ENCODE assay signal across 38 mouse cellular contexts in the genomic region with DNA sequence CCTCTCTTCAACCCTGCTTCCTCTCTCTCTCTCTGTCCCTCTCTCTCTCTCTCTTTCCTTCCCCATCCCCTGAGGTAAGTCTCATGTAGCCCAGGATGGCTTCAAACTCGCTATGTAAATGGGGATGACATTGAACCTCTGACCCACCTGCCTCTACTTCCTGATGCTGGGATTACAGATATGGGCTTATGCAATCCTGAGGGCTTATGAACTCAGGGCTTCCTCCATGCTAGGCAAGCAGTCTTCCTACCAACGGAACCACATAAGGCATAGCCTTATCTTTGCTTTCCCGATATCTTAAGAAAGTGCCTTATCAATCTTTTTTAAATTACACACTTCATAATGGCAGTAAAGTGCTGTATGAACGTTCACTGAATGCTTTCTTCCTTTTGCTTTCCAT. TPM values are rescaled to one million over a fixed set of nuclear protein-coding genes. Genes with fewer than 3 reads are reported as not detected.
"Had no signal": no experiment of that assay in that cellular context is flagged by ENCODE, and none has a peak within 500 bp of the region (broad histone marks: within the 10 kb centered on the region; RNA-seq: fewer than 3 reads in every experiment).

No protein-coding gene starts in this region.

- H3K4me1 ChIP-seq: heart, embryonic 10.5 days; heart, embryonic 12.5 days; hindbrain, embryonic 10.5 days; hindbrain, embryonic 12.5 days; limb, embryonic 13.5 days; limb, embryonic 15.5 days; liver, embryonic 13.5 days; liver, embryonic 15.5 days had no signal

- H3K9me3 ChIP-seq: heart, embryonic 10.5 days; heart, embryonic 12.5 days; hindbrain, embryonic 10.5 days; hindbrain, embryonic 12.5 days; limb, embryonic 13.5 days; limb, embryonic 15.5 days; liver, embryonic 13.5 days; liver, embryonic 15.5 days had no signal

- H3K36me3 ChIP-seq: heart, embryonic 10.5 days; heart, embryonic 12.5 days; hindbrain, embryonic 10.5 days; hindbrain, embryonic 12.5 days; limb, embryonic 13.5 days; limb, embryonic 15.5 days; liver, embryonic 13.5 days; liver, embryonic 15.5 days had no signal

- H3K27ac ChIP-seq: heart, adult 2 months; heart, embryonic 10.5 days; hindbrain, embryonic 10.5 days; hindbrain, embryonic 12.5 days; hindbrain, embryonic 14.5 days; layer of hippocampus, adult 2 months; limb, embryonic 13.5 days; limb, embryonic 15.5 days; liver, embryonic 13.5 days; liver, embryonic 15.5 days had no signal

- DNase-seq: forebrain, postnatal 0 days; gastrocnemius, postnatal 14 days; heart, adult 2 months; heart, postnatal 10 days; heart, postnatal 4 days; kidney, adult 11 months; kidney, adult 2 months; kidney, adult 9 months; kidney, postnatal 10 days; kidney, postnatal 25 days; kidney, postnatal 4 days; layer of hippocampus, adult 9-11 months; layer of hippocampus, postnatal 36 days; left cerebral cortex, postnatal 4 days; liver, embryonic 13.5 days had no signal

- ATAC-seq: forebrain, postnatal 0 days; hindbrain, embryonic 16.5 days; inflammation-experienced regulatory T-cells, adult 6 months had no signal

- H3K9ac ChIP-seq: forebrain, postnatal 0 days; heart, embryonic 12.5 days; hindbrain, embryonic 12.5 days; hindbrain, embryonic 14.5 days; limb, embryonic 13.5 days; limb, embryonic 15.5 days; liver, embryonic 13.5 days; liver, embryonic 15.5 days had no signal

- H3K27me3 ChIP-seq: heart, embryonic 12.5 days; hindbrain, embryonic 12.5 days; limb, embryonic 13.5 days; limb, embryonic 15.5 days; liver, embryonic 13.5 days; liver, embryonic 15.5 days had no signal

- H3K4me2 ChIP-seq: heart, embryonic 12.5 days; hindbrain, embryonic 12.5 days; hindbrain, embryonic 14.5 days; limb, embryonic 13.5 days; limb, embryonic 15.5 days; liver, embryonic 11.5 days; liver, embryonic 13.5 days; liver, embryonic 15.5 days had no signal

- H3K4me3 ChIP-seq: heart, adult 2 months; heart, embryonic 10.5 days; heart, embryonic 12.5 days; hindbrain, embryonic 10.5 days; hindbrain, embryonic 12.5 days; layer of hippocampus, adult 2 months; limb, embryonic 13.5 days; limb, embryonic 15.5 days; liver, embryonic 13.5 days; liver, embryonic 15.5 days had no signal

RNA-seq across cellular contexts. Expression of gene Timm8a2, which starts 57.9 kb away (rescaled TPM):
- total RNA-seq: forebrain, postnatal 0 days; gastrocnemius, adult 18-20 months; gastrocnemius, adult 8-10 months; gastrocnemius, postnatal 14 days; heart, adult 2 months; heart, postnatal 10 days; heart, postnatal 25 days; heart, postnatal 4 days; layer of hippocampus, adult 2 months; layer of hippocampus, postnatal 14 days; left cerebral cortex, adult 18-20 months; left cerebral cortex, postnatal 25 days had no signal
- polyA plus RNA-seq: forebrain, postnatal 0 days; gonadal fat pad, adult 2 months; heart, adult 2 months; heart, embryonic 10.5 days; heart, embryonic 12.5 days; heart, embryonic 14.5 days; heart, embryonic 16.5 days; hindbrain, embryonic 10.5 days; hindbrain, embryonic 12.5 days; hindbrain, embryonic 14.5 days; hindbrain, embryonic 16.5 days; inflammation-experienced regulatory T-cells, adult 6 months; kidney, adult 2 months; kidney, embryonic 16.5 days; limb, embryonic 11.5 days; limb, embryonic 13.5 days; limb, embryonic 15.5 days; liver, embryonic 11.5 days; liver, embryonic 13.5 days; liver, embryonic 15.5 days had no signal
